Mouse (Mus musculus): ENCODE results near the gene Abcc9.

The Abcc9 gene

DNA sequence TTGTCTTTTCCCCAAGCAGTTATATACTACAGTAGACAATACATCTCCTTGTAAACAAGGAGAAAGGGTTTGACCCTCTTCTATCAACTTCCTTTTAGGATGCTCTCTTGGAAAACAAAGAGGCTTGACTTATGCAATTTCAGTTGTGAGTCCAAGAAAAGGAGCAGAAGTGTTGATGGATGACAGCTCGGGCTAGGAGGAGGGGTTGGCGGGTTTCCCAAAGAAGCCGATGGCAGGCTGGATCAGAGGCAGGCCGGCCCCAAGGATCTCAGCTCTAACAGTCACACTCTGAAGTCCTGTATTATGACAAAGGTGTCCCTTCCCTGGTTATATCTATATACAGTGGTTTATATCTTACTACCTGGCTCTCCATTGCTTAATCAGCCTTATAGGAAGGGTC is 150.6 kb downstream of the Abcc9 start:
- no peak for DNase-seq (ENCODE audit: extremely low spot score, low spot score)

DNA sequence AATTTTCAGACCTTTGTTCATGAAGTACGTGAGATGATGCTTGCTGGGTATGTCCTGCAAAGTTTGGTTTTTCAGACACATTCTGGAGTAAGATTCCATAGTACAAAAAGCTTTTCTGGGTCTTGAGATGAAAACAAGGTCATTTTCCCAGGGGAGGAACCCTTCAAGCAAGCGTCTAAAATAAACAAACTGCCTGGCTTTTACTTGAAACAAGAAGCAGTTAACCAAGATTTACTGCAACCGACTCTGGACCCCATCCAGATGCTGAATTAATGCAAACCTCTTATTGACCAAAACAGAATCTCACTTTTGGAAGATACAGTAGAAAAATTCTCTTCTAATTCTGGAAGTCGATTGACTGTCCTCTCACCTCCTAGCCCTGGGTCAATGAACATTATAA is 151.2 kb downstream of the Abcc9 start:
- no peak for DNase-seq (ENCODE audit: extremely low spot score, low spot score)

GRCm38 (mm10) chr6:142548377-142548776 is 153.7 kb downstream of the Abcc9 start:
- no peak for DNase-seq (ENCODE audit: extremely low spot score, low spot score)

GRCm38 (mm10) chr6:142545132-142545531 is 157.0 kb downstream of the Abcc9 start:
- no peak for DNase-seq (ENCODE audit: extremely low spot score, low spot score)

GRCm38 (mm10) chr6:142543648-142544047 is 158.5 kb downstream of the Abcc9 start:
- no peak for DNase-seq (ENCODE audit: extremely low spot score, low spot score)

GRCm38 (mm10) chr6:142542800-142543175 is 159.3 kb downstream of the Abcc9 start:
- DNase-seq (ENCODE audit: extremely low spot score, low spot score), result no peak

DNA sequence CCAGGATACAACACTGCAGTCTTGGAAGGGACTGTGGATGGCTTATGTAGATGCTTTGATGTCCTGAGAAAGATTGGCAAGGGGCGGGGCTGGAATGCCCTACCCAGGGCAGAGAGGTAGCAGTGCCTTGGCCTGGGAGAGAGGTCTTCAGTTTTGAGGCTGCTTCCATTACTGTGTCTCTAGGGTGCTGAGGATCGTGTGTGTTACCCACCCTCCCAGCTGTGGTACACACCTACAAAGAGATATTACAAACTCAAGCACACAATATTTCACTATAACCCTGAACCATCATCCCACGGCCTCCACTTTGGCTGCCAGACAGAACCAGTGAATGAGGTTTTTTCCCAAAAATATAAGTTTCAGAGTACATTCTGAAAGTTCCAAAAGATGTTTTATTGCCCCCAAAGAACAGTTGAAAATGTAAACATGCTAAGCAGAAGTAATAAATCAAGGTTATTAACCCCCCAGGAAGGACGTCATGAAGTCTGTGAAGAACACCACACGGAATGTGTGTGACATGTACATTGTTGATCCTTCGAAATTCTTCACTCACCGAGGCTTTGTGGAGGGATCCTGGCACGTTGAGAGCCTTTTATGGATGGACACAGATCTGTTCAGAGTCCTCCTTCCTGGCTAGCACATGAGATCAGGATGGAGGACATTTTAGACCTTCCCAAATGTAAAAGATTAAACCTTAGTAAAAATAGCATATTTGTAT is 159.9 kb downstream of the Abcc9 start:
- DNase-seq (ENCODE audit: extremely low spot score, low spot score), result no peak

GRCm38 (mm10) chr6:142540561-142541160 is 161.5 kb downstream of the Abcc9 start:
- DNase-seq (ENCODE audit: extremely low spot score, low spot score), result no peak

GRCm38 (mm10) chr6:142540131-142540530 is 162.0 kb downstream of the Abcc9 start:
- no peak for DNase-seq (ENCODE audit: extremely low spot score, low spot score)

GRCm38 (mm10) chr6:142538503-142538902 is 163.6 kb downstream of the Abcc9 start:
- DNase-seq (ENCODE audit: extremely low spot score, low spot score), result no peak

Data from neural tube, embryonic 10.5 days (tissue).